Mouse (Mus musculus) gastrocnemius, postnatal 4 days (tissue): ENCODE measurements at regions not wholly inside any gene's neighbourhood (a gene's known extent, or its start where the extent isn't known, plus 50 kb on each side); places are given as distances from the start of the nearest gene placed in this dataset. TPM values are rescaled to one million over a fixed set of nuclear protein-coding genes. Genes with fewer than 3 reads are reported as not detected.
A peak's percentile ranks its signal among the peaks of the same experiment; 100 is the strongest.

Experiments used
- DNase-seq, 2 experiments: peaks; one replicate each; pipeline ENCODE4 v3.0.0; 2021 to 2022; ENCODE audit warnings: low spot score in 2 of 2, mixed read lengths in 2 of 2
- microRNA-seq: library from miRNA; unstranded; fragments of <30 nt; microRNA quantifications from one replicate; pipeline ENCODE4 v1.2.0, GENCODE M21; 2021

GRCm38 (mm10) chr13:98579731-98580130 is 57.5 kb downstream of the Tmem174 start:
- DNase-seq, result no peak

GRCm38 (mm10) chr13:98578426-98579066 is 58.7 kb downstream of the Tmem174 start:
- DNase-seq, result no peak

- no peak for DNase-seq
Measured at GRCm38 (mm10) chr13:98576061-98576460, 61.1 kb downstream of the Tmem174 start.

DNA sequence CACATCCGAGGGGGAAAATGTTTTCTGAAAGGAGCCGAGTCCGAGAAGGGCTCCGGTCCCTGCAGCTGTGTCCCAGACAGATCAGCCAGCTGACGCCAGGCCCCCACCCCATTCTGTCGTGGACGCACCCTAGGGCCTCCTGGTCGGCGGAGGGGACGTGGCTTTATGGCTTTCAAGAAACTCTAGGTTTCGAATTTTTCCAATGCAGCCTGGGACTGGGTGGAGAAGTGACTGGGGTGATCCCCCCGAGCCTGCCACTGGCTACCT is 63.2 kb downstream of the Tmem174 start:
- DNase-seq, result no peak

- peak in 1 of 2 experiments; percentile 24 for DNase-seq
Measured at GRCm38 (mm10) chr13:98573261-98574056, 63.8 kb downstream of the Tmem174 start.

DNA sequence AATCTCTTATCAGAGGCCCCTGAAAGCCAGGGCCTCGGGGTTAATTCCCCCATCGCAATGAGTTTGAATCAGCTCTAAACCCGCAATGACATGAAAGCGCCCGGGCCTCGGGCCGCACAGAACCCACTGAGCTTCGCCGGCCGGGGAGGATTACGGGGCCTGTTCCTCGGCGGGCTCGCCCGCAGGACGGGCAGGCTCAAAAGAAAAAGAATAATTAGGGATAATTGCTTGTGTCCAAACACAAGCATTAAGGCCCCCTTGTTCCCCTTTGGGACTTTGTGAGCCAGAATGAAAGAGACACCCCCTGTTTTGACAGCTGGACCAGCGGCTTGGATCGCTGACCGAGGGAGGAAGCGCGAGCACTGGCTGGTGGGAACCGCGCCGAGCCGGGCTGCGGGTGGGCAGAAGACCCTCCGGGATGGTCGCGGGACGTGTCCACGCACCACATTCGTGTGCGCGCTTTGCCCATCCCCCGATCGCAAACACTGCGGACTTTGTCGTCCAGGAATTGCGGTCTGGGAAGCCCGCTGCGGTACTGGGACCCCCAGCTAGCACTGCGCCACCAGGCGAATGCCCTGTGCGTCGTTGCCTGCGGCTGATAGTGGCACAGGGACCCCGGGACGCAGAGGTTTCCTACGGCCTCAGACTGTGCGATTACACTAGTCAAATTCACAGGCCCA is 64.5 kb downstream of the Tmem174 start:
- DNase-seq, result no peak

- DNase-seq, result no peak
Measured at GRCm38 (mm10) chr13:98572011-98572570, 65.1 kb downstream of the Tmem174 start.

DNA sequence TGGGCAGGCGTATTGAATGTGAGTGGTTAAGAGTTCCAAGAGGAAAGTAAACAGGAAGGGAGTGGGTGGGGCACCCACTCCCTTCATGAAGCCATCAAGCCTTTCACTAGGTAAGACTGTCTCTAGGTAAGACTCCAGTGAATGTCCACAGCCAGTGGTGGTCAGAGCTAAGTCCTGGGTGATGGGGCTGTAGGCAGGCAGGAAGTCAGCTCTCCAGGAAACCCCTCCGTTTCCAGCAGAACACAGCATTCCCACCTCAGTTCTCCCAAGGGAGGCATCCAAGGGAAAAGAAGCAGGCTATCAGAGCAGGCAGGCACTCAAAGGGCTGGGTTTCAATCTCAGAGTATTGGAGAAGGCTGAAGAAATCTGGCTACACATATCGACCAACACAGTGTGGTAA is 66.2 kb downstream of the Tmem174 start:
- DNase-seq, result no peak

DNA sequence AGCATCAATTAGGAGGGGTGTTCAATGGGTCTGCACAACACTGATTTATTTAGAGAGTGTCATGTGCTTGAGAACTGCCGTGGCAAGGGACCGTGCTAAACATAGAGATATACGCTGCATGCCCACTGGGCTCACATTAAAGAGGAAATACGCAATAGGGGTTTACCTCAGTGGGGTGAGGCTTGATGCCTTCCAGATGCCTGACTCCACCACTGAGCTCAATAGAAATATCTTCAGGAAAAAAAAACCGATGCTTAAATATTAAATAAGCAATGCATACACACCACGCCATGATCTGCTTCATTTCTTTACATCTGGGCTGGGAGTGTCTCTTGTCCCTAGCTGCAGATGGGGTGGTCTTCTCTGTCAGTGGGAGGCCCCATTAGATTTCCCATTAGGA is 63.9 kb upstream of the Gm10320 start:
- DNase-seq, result no peak

GRCm38 (mm10) chr13:98551471-98552020 is 59.7 kb upstream of the Gm10320 start:
- no peak for DNase-seq

DNA sequence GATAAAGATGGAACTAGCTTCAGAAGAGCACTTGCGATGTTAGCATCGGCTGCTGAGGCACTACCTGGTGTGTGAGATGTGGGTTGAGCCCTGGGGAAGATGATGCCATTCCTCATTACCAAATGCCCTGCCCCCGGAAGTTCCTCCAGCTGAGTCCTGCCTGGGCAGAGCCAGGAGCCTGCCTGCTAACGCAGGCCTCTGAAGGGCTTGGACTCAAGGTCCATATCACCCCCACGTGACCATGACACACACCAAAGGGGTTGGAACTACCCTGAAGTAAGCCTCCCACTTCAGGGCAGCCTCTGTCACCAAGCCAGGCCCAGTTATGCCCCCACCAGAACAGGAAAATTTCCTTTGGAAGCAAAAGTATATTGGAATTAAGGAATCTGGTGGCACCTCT is 55.4 kb upstream of the Gm10320 start:
- DNase-seq, result no peak

- no peak for DNase-seq
Measured at GRCm38 (mm10) chr13:98546116-98546515, 54.3 kb upstream of the Gm10320 start.

GRCm38 (mm10) chr13:98545398-98545797 is 53.6 kb upstream of the Gm10320 start:
- no peak for DNase-seq

DNA sequence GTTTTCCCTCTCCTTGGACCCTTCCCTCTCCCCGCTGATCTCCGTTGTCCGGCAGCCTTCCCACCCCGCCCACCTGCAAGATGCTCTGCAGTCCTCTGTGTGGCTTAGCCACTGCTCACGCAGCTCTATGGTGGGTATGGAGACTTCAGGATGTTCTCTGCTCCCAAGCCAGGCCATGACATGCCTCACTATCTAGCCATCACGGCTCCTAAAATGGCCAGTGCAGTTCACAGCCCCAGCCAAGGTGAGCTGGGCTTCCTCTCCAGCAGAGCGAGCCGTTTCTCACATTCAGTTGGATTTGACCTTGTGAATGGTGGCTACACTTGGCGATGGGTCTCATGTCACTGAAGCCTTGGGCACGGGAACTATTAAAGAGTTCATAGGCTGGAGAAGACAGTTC is 52.2 kb upstream of the Gm10320 start:
- DNase-seq, result no peak

Small RNA genes in the stretch of these regions (microRNA-seq; reads per million reads assigned to microRNA genes)
- gene Gm22698, result not detected
